Mouse (Mus musculus): ENCODE measurements around the gene Ccr1l1.

DNA sequence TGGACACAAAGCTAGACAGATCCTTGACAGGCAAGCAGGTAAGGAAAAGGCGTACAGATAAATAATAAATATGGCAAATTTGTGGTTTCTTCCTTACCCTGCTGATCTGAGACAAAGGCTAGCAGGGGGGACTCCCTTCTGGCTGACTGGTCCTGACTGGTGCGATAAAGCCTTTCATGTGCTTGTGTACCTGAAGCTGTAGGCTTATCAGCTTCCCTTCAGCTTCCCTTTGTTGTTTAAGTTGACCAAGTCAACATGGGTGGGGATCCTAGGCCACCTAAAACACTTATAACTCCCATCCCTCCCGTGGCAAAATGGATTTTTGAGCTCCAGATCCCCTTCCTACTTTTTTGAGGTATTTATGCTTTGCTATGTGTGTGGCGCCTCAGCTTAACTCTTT, 3.7 kb upstream of the Ccr1l1 start:
- no peak for TF ChIP-seq POLR2A (IDR thresholded peaks at IDR 0.05; ENCODE audit: insufficient read length, low read depth)
- no peak for TF ChIP-seq MYOD1 (IDR thresholded peaks at IDR 0.05; ENCODE audit: control insufficient read depth in 1 of 3, insufficient read length in 2 of 3, low read depth in 2 of 3)
- TF ChIP-seq MAX (IDR thresholded peaks at IDR 0.05; ENCODE audit: low read depth): no peak
- no peak for TF ChIP-seq MYOG (IDR thresholded peaks at IDR 0.05; ENCODE audit: control insufficient read depth in 1 of 3, insufficient read depth in 1 of 3, insufficient read length in 2 of 3, low read depth in 2 of 3)
- TF ChIP-seq TCF12 (IDR thresholded peaks at IDR 0.05; ENCODE audit: insufficient read depth, poor library complexity, severe bottlenecking): no peak
